Mouse (Mus musculus): ENCODE results near the gene Znrf2.

GRCm38 (mm10) chr6:54781881-54782280 is 34.8 kb upstream of the Znrf2 start:
- TF ChIP-seq EP300 (IDR thresholded peaks at IDR 0.05; ENCODE audit: low read depth) (no peak), CTCF (IDR thresholded peaks at IDR 0.05; ENCODE audit: low read depth) (no peak)

All from liver, embryonic 14.5 days (tissue).